ENCODE assay signal across 12 mouse cellular contexts in the genomic region with DNA sequence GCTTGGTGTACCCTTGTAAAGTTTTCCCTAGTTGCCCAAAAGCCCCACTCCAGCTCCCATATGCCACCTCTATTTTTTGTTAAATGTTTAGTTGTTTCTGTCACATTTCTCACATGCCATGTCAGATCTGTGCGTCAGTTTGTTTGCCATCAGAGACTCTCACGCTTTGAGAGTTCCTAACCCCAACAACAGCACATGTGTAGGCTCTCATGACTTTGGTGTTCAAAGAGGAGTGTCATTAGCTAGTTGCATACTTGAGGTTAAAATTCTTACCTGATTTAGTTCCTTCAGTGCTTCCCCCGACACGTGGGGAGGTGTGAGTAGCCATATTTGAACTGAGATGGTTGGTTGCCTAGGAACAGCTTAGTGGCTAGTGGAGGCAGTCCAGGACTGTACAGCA. TPM values are rescaled to one million over a fixed set of nuclear protein-coding genes. Genes with fewer than 3 reads are reported as not detected.
DNase-seq lines count a peak whose midpoint lies in the region; ATAC-seq lines count a peak whose summit lies in the region.
"Had no signal": no experiment of that assay in that cellular context is flagged by ENCODE, and none has a peak within 500 bp of the region (broad histone marks: within the 10 kb centered on the region; RNA-seq: fewer than 3 reads in every experiment).

No protein-coding gene starts in this region.

- WGBS in heart, embryonic 10.5 days = 65% methylated on average over 4 of the region's 4 CpGs
- 72% methylated on average over 4 of the region's 4 CpGs for WGBS in liver, embryonic 11.5 days
- 55% methylated on average over 4 of the region's 4 CpGs for WGBS in hindbrain, embryonic 12.5 days
- WGBS in midbrain, embryonic 16.5 days = 61% methylated on average over 4 of the region's 4 CpGs

- intact Hi-C loops in heart, postnatal 10 days (cut with DNase I) = loop anchor here (2.0 to 10.0 kb wide), 4 partner anchors 13 to 423 kb away; no protein-coding TSS in a partner anchor

- H3K9me3 ChIP-seq in heart, embryonic 10.5 days = no peaks in the 10 kb centered on the region
- H3K9me3 ChIP-seq in liver, embryonic 11.5 days (ENCODE audit: control insufficient read depth, low read length) = no peaks in the 10 kb centered on the region
- H3K9me3 ChIP-seq in hindbrain, embryonic 12.5 days (replicated peaks) = no peaks in the 10 kb centered on the region
- no peaks in the 10 kb centered on the region for H3K9me3 ChIP-seq in midbrain, embryonic 16.5 days (replicated peaks; ENCODE audit: control insufficient read depth, low read length, poor library complexity, severe bottlenecking)
- H3K9me3 ChIP-seq: liver, embryonic 13.5 days had no signal

- no peak for DNase-seq in heart, embryonic 10.5 days (ENCODE audit: low spot score)
- DNase-seq in heart, postnatal 10 days = no peak
- no peak for DNase-seq in liver, embryonic 11.5 days (ENCODE audit: low spot score)
- DNase-seq in liver = no peak
- DNase-seq in frontal cortex, postnatal 36 days (ENCODE audit: low spot score in 2 of 2) = no peak
- DNase-seq: kidney, postnatal 4 days; liver, embryonic 13.5 days; right cerebral cortex, postnatal 14 days had no signal

- H3K27ac ChIP-seq in heart, embryonic 10.5 days = peak overlapping the region; percentile 100
- no peak overlapping the region for H3K27ac ChIP-seq in liver, embryonic 11.5 days (ENCODE audit: low read depth, low read length)
- H3K27ac ChIP-seq in hindbrain, embryonic 12.5 days = peak overlapping the region; percentile 35
- H3K27ac ChIP-seq in midbrain, embryonic 16.5 days (ENCODE audit: low read length) = peak overlapping the region; percentile 38; the same call in 1 of the 2 replicates
- H3K27ac ChIP-seq: liver, embryonic 13.5 days; stomach, postnatal 0 days had no signal

- no peak for ATAC-seq in liver, embryonic 11.5 days (replicated peaks; ENCODE audit: low FRiP score)
- no peak for ATAC-seq in hindbrain, embryonic 12.5 days (ENCODE audit: low FRiP score)
- ATAC-seq in midbrain, embryonic 16.5 days = no peak
- ATAC-seq in activated CD4-positive, CD25-positive, alpha-beta regulatory T cell, adult 4 months = no peak

- peak overlapping the region; percentile 31; the same call in 1 of the 2 replicates for H3K4me2 ChIP-seq in liver, embryonic 11.5 days
- H3K4me2 ChIP-seq in hindbrain, embryonic 12.5 days (replicated peaks) = peak overlapping the region; percentile 49
- peak overlapping the region; percentile 56 for H3K4me2 ChIP-seq in midbrain, embryonic 16.5 days (ENCODE audit: low read length)

- H3K9ac ChIP-seq in liver, embryonic 11.5 days (ENCODE audit: low read depth, low read length) = no peak overlapping the region
- H3K9ac ChIP-seq in hindbrain, embryonic 12.5 days = no peak overlapping the region
- no peak overlapping the region for H3K9ac ChIP-seq in midbrain, embryonic 16.5 days (ENCODE audit: low read depth, low read length)
- H3K9ac ChIP-seq: liver, embryonic 13.5 days had no signal

- peak overlapping the region; percentile 93 for H3K4me3 ChIP-seq in heart, embryonic 10.5 days
- H3K4me3 ChIP-seq in liver, embryonic 11.5 days (ENCODE audit: low read depth, low read length) = no peak overlapping the region
- 0 out of 2 replicates have a peak overlapping the region, but pooled peaks have one; percentile 13 for H3K4me3 ChIP-seq in hindbrain, embryonic 12.5 days
- H3K4me3 ChIP-seq in midbrain, embryonic 16.5 days (ENCODE audit: low read depth, low read length) = peak overlapping the region; percentile 3; the same call in 1 of the 2 replicates

- H3K4me1 ChIP-seq in heart, embryonic 10.5 days = peaks cover 34% of the 10 kb centered on the region
- peaks cover 3% of the 10 kb centered on the region; the same call in 1 of the 2 replicates for H3K4me1 ChIP-seq in liver, embryonic 11.5 days (replicated peaks; ENCODE audit: control insufficient read depth, insufficient read depth, low read length)
- peaks cover 18% of the 10 kb centered on the region for H3K4me1 ChIP-seq in hindbrain, embryonic 12.5 days
- H3K4me1 ChIP-seq in midbrain, embryonic 16.5 days (ENCODE audit: control insufficient read depth, insufficient read depth, low read length) = peaks cover 12% of the 10 kb centered on the region

- H3K27me3 ChIP-seq in heart, embryonic 10.5 days (ENCODE audit: insufficient read depth, poor library complexity, severe bottlenecking) = no peaks in the 10 kb centered on the region
- H3K27me3 ChIP-seq in liver, embryonic 11.5 days (replicated peaks; ENCODE audit: control insufficient read depth, insufficient read depth, low read length) = no peaks in the 10 kb centered on the region
- no peaks in the 10 kb centered on the region for H3K27me3 ChIP-seq in hindbrain, embryonic 12.5 days
- H3K27me3 ChIP-seq in midbrain, embryonic 16.5 days (ENCODE audit: control insufficient read depth, insufficient read depth, low read depth, low read length) = no peaks in the 10 kb centered on the region
- H3K27me3 ChIP-seq: liver, embryonic 13.5 days had no signal

- H3K36me3 ChIP-seq in heart, embryonic 10.5 days = peaks cover 10% of the 10 kb centered on the region
- no peaks in the 10 kb centered on the region for H3K36me3 ChIP-seq in liver, embryonic 11.5 days (ENCODE audit: control insufficient read depth, insufficient read depth, low read length)
- H3K36me3 ChIP-seq in hindbrain, embryonic 12.5 days = peaks cover 3% of the 10 kb centered on the region; the same call in 1 of the 2 replicates
- no peaks in the 10 kb centered on the region for H3K36me3 ChIP-seq in midbrain, embryonic 16.5 days (ENCODE audit: control insufficient read depth, insufficient read depth, low read length)
- H3K36me3 ChIP-seq: liver, embryonic 13.5 days had no signal

RNA-seq across cellular contexts. Expression of gene Qk, which starts 2.1 kb away (rescaled TPM):
- polyA plus RNA-seq in heart, embryonic 10.5 days (2016; fragmentation: Nextera tagmentation; extraction: Ambion mirVana) = 39.3 and 44.5 TPM in 2 replicates
- total RNA-seq in heart, postnatal 10 days (2021) = 100 to 1,000 TPM; 548 to 551 TPM
- 18.2 and 20.3 TPM in 2 replicates for polyA plus RNA-seq in liver, embryonic 11.5 days (2014; fragmentation: Nextera tagmentation; extraction: Ambion mirVana)
- 46.8 and 52.4 TPM in 2 replicates for polyA plus RNA-seq in hindbrain, embryonic 12.5 days (2016; fragmentation: Nextera tagmentation; extraction: Ambion mirVana)
- polyA plus RNA-seq in midbrain, embryonic 16.5 days (2015; fragmentation: Nextera tagmentation; extraction: Ambion mirVana) = 36.7 and 41.2 TPM in 2 replicates
- 10 to 100 TPM; 10.5 to 13.4 TPM for polyA plus RNA-seq in activated CD4-positive, CD25-positive, alpha-beta regulatory T cell, adult 4 months (2017; shearing (Covaris generic))
